Mouse (Mus musculus) liver, embryonic 14.5 days (tissue): ENCODE data around the gene Gm14743. TPM values are rescaled to one million over a fixed set of nuclear protein-coding genes. Genes with fewer than 3 reads are reported as not detected.
"Not testable (repeated sequence)": the region's sequence is repeated elsewhere in the genome, so short reads cannot be mapped to it uniquely, and the experiment has no call there.

Source experiments
- ATAC-seq: fragments of 200-750 bp; cut with Nextera tagmentation; 2 replicates; pipeline ENCODE4 v1.8.0; 2017; ENCODE audit warnings: moderate number of reproducible peaks, mild to moderate bottlenecking, moderate library complexity; ENCODE audit not compliant: insufficient read depth
- DNase-seq, 3 experiments: peaks; one replicate each; pipeline ENCODE4 v3.0.0-alpha.2; 2012 to 2013; ENCODE audit warnings: low read depth in 3 of 3, low spot score in 3 of 3
- H3K27ac ChIP-seq: fragments of 300-500 bp; sonication (generic); 2 replicates; pipeline ENCODE4 v1.5.1; 2014; ENCODE audit warnings: moderate library complexity, mild to moderate bottlenecking, control low read depth, inconsistent platforms
- H3K27me3 ChIP-seq: fragments of 300-500 bp; sonication (generic); 2 replicates; pipeline ENCODE4 v1.6.1; 2014; ENCODE audit warnings: mild to moderate bottlenecking, low read length, moderate library complexity; ENCODE audit not compliant: control insufficient read depth, insufficient read depth
- H3K36me3 ChIP-seq: fragments of 300-500 bp; sonication (generic); replicated peaks from 2 replicates; pipeline ENCODE4 v1.6.1; 2014; ENCODE audit warnings: low read depth; ENCODE audit not compliant: control insufficient read depth, insufficient read depth
- H3K4me1 ChIP-seq, 2 experiments: fragments of 200-500 bp in 1 of 2; fragments of 300-500 bp in 1 of 2; sonication (generic) in 1 of 2; replicated peaks; 2 replicates each; pipeline ENCODE4 v1.6.1; 2012 to 2014; ENCODE audit warnings: antibody characterized with exemption in 1 of 2, inconsistent platforms in 1 of 2, low read length in 1 of 2; ENCODE audit not compliant: control insufficient read depth in 2 of 2, insufficient read depth in 2 of 2
- H3K4me2 ChIP-seq: fragments of 300-500 bp; sonication (generic); 2 replicates; pipeline ENCODE4 v1.6.1; 2014; ENCODE audit warnings: low read depth, mild to moderate bottlenecking, control low read depth, moderate library complexity
- H3K4me3 ChIP-seq, 2 experiments: fragments of 200-500 bp in 1 of 2; fragments of 300-500 bp in 1 of 2; sonication (generic) in 1 of 2; 2 replicates each; pipeline ENCODE4 v1.5.1; 2012 to 2014; ENCODE audit warnings: low read depth in 2 of 2, low read length in 2 of 2, mild to moderate bottlenecking in 2 of 2, control low read depth in 1 of 2, inconsistent platforms in 1 of 2, moderate library complexity in 1 of 2; ENCODE audit not compliant: insufficient read depth in 1 of 2
- H3K9ac ChIP-seq: fragments of 300-500 bp; sonication (generic); replicated peaks from 2 replicates; pipeline ENCODE4 v1.6.1; 2014; ENCODE audit warnings: mild to moderate bottlenecking, control low read depth, moderate library complexity
- H3K9me3 ChIP-seq: fragments of 300-500 bp; sonication (generic); 2 replicates; pipeline ENCODE4 v1.6.1; 2016; ENCODE audit warnings: low read length, mixed read lengths; ENCODE audit not compliant: control insufficient read depth
- CTCF ChIP-seq: IDR thresholded peaks from 2 replicates; pipeline ENCODE4 v1.5.1; 2016; ENCODE audit warnings: antibody characterized with exemption, low read depth, control low read depth
- EP300 ChIP-seq: IDR thresholded peaks from 2 replicates; pipeline ENCODE4 v1.6.1; 2016; ENCODE audit warnings: antibody characterized with exemption, low read depth
- WGBS: fragments of 180-500 bp; shearing (Covaris S2); extraction: QIAGEN DNeasy Blood & Tissue Kit; methylation state at CpG from one replicate; pipeline ENCODE4 v1.1.7; 2014; ENCODE audit not compliant: insufficient replicate concordance; 5-methylcytosine and 5-hydroxymethylcytosine counted together
- polyA plus RNA-seq, 2 experiments: library from polyadenylated mRNA; depleted of rRNA in 1 of 2; stranded (reverse) in 1 of 2; unstranded in 1 of 2; fragments of >200 nt; fragmentation: Nextera tagmentation in 1 of 2; extraction: Ambion mirVana in 1 of 2; gene quantifications; 2 replicates each; pipeline versions ENCODE4 v1.2.1 to v1.2.3; 2012 to 2014

The Gm14743 gene
- polyA plus RNA-seq (2012; rRNA removed) (not detected in 2 replicates), polyA plus RNA-seq (2014; fragmentation: Nextera tagmentation; extraction: Ambion mirVana) (not detected in 2 replicates)

DNA sequence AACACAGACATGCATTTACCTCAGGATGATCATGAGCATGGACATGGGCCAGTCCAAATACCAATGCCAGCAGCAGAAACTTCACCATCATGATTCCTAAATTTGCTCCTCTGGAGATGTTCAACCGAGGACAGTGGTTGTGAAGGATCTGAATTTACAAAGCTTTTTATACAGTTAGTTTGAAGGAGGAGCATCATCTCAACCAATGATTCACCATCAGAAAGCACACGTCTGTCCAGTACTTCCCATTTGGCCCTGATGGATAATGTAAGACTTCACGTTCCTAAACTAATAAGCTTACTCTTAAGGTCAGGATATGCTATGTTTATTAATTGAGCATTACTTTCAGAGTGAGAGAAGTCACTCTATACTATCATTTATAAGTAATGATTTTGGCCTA, at the start of gene Gm14743:
Gm14743 (minus strand) TSS at position 101 of the 400 bp plus-strand sequence.
- WGBS, result no CpG with 5 or more reads among the region's 3 CpGs
- not testable (repeated sequence) for H3K4me1 ChIP-seq, H3K4me2 ChIP-seq, H3K27me3 ChIP-seq, DNase-seq, H3K9me3 ChIP-seq, H3K27ac ChIP-seq, H3K36me3 ChIP-seq, ATAC-seq, H3K4me3 ChIP-seq, H3K9ac ChIP-seq

DNA sequence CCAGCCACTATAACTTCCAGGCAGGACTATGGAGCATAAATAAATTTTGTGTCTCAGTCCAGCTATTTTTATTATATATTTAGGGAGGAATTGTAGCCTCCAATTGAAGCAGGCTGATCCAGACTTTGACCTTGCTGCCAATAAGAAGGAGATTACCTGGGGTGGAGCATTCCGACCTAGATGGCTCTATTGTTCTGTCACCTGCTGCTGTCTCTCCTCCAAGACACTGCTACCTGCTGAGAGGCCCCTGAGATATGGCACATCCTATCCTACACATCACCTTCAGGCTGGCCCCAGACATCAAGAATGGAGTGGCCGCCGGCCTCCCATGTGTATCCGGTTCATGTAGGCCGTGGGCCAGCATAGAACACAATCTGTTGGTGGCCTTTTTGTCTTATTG, 42.9 kb downstream of the Gm14743 start:
- TF ChIP-seq CTCF, result no peak
- no peak for TF ChIP-seq EP300
- no peaks in the 10 kb centered on the region for H3K9me3 ChIP-seq
- ATAC-seq (no peak), DNase-seq (no peak)
- no peak overlapping the region for H3K4me2 ChIP-seq
- 73% methylated on average over 5 of the region's 5 CpGs for WGBS
- no peaks in the 10 kb centered on the region for H3K4me1 ChIP-seq
- no peaks in the 10 kb centered on the region for H3K36me3 ChIP-seq
- H3K27me3 ChIP-seq, result no peaks in the 10 kb centered on the region
- no peak overlapping the region for H3K4me3 ChIP-seq
- no peak overlapping the region for H3K9ac ChIP-seq
- H3K27ac ChIP-seq, result no peak overlapping the region

DNA sequence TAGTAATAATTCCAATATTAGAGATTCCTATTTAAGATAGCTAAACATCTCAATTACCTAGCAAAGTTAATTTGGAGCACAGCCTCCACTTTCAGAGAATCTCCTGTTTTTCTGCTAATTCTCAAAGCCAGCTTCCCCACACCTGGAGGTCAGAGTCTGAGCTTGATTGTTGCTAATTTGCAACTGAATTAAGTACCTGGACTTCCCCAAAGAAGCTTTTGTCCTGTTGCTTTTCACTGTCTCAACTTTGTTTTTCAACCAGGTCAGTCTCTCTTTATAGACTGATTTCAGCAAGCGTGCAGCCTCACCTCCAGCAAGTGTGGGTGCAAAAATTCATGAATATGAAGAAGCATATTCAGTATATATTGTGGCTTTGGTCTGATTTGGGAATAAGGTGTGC, 43.5 kb downstream of the Gm14743 start:
- ATAC-seq, H3K27me3 ChIP-seq, H3K4me3 ChIP-seq, H3K4me2 ChIP-seq, H3K9me3 ChIP-seq, H3K9ac ChIP-seq, H3K36me3 ChIP-seq, H3K4me1 ChIP-seq, DNase-seq, H3K27ac ChIP-seq: not testable (repeated sequence)
- WGBS, result 45% methylated on average over 1 of the region's 1 CpGs

Other genes with a start within 250 kb of the Gm14743 start
- not detected in 2 replicates for gene Obp1a, start 154.5 kb downstream of the Gm14743 start, polyA plus RNA-seq (2012; rRNA removed)
- gene Obp1a, start 154.5 kb downstream of the Gm14743 start, polyA plus RNA-seq (2014; fragmentation: Nextera tagmentation; extraction: Ambion mirVana), result not detected in 2 replicates
- not detected in 2 replicates for gene Gm5938, start 120.5 kb downstream of the Gm14743 start, polyA plus RNA-seq (2012; rRNA removed)
- not detected in 2 replicates for gene Gm5938, start 120.5 kb downstream of the Gm14743 start, polyA plus RNA-seq (2014; fragmentation: Nextera tagmentation; extraction: Ambion mirVana)
- not detected in 2 replicates for gene Obp1b, start 59.1 kb downstream of the Gm14743 start, polyA plus RNA-seq (2012; rRNA removed)
- gene Obp1b, start 59.1 kb downstream of the Gm14743 start, polyA plus RNA-seq (2014; fragmentation: Nextera tagmentation; extraction: Ambion mirVana), result not detected in 2 replicates
- not detected in 2 replicates for gene 4930480E11Rik, start 123.7 kb upstream of the Gm14743 start, polyA plus RNA-seq (2012; rRNA removed)
- gene 4930480E11Rik, start 123.7 kb upstream of the Gm14743 start, polyA plus RNA-seq (2014; fragmentation: Nextera tagmentation; extraction: Ambion mirVana), result not detected in 2 replicates